Mouse (Mus musculus) left cerebral cortex, postnatal 14 days (tissue): ENCODE measurements around the gene Ctdsp1. TPM values are rescaled to one million over a fixed set of nuclear protein-coding genes. Genes with fewer than 3 reads are reported as not detected.
A peak's percentile ranks its signal among the peaks of the same experiment; 100 is the strongest.

Experiments used
- DNase-seq, 2 experiments: peaks; one replicate each; pipeline ENCODE4 v3.0.0; 2021 to 2022; ENCODE audit warnings: low spot score in 2 of 2, mixed read lengths in 1 of 2
- intact Hi-C: fragments of 180-260 bp; cut with DNase I; formaldehyde crosslinking; loops from one replicate; pipeline ENCODE4 v1.15.1; 2025
- long read RNA-seq, 2 experiments: library from polyadenylated mRNA; stranded (forward); transcript quantifications; one replicate each; pipeline ENCODE4 v2.0.0; 2021
- total RNA-seq, 2 experiments: library from RNA; stranded (reverse); gene quantifications; 2 replicates each; pipeline ENCODE4 v1.2.3; 2021

The Ctdsp1 gene
- 10 to 100 TPM; 17.7 to 25.5 TPM for total RNA-seq
- long read RNA-seq, experiment 1, partial matches to known transcripts: 4 of 4 reads
- long read RNA-seq, experiment 1, other reads (novel, unspliced or antisense): 0 of 4 reads
- long read RNA-seq, experiment 2, partial matches to known transcripts: 4 of 6 reads
- long read RNA-seq, experiment 2, other reads (novel, unspliced or antisense): 0 of 6 reads

GRCm38 (mm10) chr1:74390924-74391748 is at the start of gene Ctdsp1:
Ctdsp1 (plus strand) TSS chr1:74391509.
- intact Hi-C loops: loop anchor here (5.0 kb wide), 1 partner anchor 61 kb away; no protein-coding TSS in a partner anchor
- peak; percentile 95 to 97 for DNase-seq

- no peak for DNase-seq
- intact Hi-C loops: no loop called here
Measured at GRCm38 (mm10) chr1:74341898-74342297, 49.4 kb upstream of the Ctdsp1 start.

DNA sequence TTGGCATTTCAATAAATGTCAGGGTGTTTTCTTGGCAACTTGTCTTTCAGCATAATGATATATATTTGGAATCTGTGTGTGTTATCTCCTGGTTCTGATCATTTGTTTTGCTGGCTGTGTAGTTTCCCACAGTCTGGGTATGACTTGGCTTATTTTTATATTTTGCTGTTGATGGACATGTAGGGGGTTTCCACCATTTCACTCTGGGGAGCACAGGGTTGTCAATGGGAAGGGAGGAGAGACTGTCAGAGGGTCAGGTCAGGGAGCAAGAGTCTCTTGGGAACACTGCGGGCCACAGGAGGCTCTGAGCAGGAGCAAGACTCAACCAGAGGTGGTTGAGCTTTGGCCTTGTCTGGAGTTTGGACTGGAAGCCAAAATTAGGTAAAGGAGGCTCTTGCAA is 49.0 kb upstream of the Ctdsp1 start:
- no peak for DNase-seq
- intact Hi-C loops: no loop called here

- intact Hi-C loops: no loop called here
- no peak for DNase-seq
Measured at GRCm38 (mm10) chr1:74343161-74343560, 48.1 kb upstream of the Ctdsp1 start.

DNA sequence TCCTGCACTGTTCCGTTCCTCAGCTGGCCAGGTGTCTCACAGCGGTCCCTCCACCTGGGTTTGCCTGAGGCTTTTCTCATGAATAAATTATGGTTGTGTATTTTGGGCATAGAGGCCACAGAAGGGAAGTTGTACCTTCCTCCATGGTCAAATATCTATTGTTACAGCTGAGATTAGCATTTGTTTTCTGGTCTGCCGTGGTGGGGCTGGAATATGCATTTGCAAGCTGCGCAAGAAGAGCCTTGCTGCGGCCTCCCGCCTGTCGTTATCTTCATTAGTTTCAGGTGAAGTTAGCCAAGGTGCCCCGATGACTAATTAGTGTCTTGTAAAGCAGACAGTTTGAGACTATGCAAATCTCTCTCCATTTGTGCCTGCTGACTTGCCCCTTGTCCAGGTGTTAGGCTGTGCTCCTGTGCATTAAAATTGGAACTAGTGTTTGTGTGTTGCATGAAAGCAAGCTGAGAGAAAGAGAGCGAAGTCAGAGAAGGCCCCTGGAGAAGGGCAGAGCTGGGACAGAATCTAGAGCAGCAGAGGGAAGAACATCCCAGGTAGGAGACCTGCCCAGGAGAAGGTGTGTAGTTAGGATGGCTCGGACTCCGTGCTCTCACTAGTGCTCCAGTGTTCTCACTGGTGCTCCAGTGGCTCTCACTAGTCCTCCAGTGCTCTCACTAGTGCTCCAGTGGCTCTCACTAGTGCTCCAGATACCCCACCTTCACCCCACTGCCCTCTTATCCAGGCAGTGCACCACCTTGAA is 47.0 kb upstream of the Ctdsp1 start:
- intact Hi-C loops: no loop called here
- DNase-seq: no peak

- intact Hi-C loops: no loop called here
- no peak for DNase-seq
Measured at GRCm38 (mm10) chr1:74351185-74351769, 40.0 kb upstream of the Ctdsp1 start.

DNA sequence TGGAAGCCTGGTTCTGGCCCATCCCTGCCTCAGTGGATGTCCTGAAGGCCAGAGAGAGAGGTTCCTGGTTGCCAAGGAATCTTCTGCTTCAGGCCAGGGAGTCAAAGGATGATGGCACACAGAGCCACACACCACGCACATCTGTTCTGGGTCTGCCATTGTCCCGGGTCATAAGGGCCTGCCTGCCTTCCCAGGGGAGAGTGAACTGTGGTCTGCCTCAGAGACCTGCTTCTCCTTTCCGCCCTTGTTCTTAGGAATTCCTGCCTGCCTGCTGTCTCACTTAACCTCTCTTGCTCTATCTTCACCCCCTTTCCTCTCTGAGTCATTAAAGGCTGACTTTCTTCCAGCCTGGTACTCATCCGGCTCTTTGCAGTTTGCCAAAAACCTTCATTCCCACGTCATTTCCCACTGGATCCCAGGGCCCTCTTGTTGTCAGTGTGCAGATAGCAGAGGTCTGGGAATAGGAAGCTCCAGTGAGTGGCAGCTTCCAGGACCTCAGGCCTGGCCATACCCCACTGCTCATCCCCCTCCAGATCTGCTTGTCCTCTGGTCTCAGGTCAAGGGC is 38.7 kb upstream of the Ctdsp1 start:
- intact Hi-C loops: no loop called here
- no peak for DNase-seq

DNA sequence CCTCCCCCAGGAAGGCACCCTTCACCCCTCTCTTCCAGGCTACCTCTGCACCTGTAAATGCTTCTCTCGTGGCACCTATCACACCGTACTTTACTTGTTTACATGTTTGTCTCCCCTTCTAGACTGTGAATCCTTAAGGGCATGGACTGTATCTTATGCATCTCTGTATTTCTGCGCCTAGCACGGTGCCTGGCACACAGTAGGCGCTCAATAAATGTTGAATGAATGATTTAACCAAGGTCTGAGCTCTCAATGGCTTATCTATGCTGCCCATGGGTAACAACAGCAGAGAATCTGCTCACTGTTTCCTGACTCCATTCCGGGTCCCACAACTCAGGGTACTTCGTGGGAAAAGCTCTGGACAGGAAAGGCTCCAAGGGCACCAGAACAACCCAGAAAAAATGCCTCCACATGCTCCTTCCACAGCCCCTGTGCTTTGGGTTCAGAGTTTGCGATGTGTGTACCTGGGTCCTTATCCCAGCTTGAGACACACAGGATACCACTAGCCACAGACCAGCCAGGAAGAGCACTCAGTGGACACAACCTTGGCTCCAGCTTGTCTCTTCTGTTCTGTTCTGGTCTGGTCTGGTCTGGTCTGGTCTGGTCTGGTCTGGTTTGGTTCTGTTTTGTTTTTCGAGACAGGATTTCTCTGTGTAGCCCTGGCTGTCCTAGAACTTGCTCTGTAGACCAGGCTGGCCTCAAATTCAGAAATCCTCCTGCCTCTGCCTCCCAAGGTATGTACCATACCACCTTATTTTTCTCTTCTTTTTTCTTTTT is 37.7 kb upstream of the Ctdsp1 start:
- intact Hi-C loops: no loop called here

DNA sequence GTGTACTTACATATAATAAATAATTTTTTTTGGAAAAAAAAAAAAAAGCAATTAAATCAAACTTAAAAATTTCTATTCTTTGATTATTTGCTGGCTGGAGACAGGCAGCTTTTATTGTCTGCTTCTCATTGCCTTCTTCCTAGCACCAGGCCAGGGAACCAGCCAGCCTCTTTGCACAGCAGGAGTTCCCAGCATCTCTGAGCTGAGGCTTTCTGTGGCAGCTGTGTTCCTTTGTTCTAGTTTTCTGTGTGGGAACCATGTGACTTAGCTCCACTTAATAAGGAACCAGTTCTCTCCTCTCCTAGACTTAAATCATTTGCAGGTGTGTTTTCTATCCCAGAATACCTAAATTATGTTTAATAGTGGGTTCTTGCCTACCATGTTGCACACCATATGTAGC is 33.8 kb upstream of the Ctdsp1 start:
- no peak for DNase-seq
- intact Hi-C loops: no loop called here

More for the DNA sequence above, 37.7 kb upstream of the Ctdsp1 start:
- DNase-seq: no peak

DNA sequence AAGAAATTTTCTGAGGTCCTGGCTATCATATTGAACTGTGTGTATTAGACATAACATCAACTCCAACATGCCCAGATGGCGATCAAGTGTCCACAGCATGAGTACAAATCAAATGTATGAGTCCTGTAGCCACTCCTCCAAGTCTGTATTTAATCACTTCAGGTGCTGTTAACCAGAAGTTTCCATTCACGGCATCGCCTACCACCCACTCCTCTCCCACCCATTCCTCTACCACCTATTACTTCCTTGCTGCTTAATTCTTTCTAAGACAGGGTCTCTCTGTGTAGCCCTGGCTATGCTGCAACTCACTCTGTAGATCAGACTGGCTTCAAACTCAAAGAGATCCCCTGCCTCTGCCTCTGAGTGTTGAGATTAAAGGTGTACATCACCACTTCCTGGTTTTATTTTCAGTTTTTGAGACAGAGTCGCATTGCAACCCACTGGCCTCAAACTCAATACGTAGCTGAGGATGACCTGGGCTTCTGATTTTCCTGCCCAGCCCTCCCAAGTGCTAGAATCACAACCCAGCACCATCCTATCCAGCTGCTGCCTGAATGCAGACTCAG is 31.3 kb upstream of the Ctdsp1 start:
- DNase-seq: no peak
- intact Hi-C loops: loop anchor here (2.0 to 10.0 kb wide), 2 partner anchors 47 to 155 kb away; no protein-coding TSS in a partner anchor

- peak; percentile 85 to 93 for DNase-seq
- intact Hi-C loops: loop anchor here (10.0 kb wide), 1 partner anchor 157 kb away; no protein-coding TSS in a partner anchor
Measured at GRCm38 (mm10) chr1:74361812-74362211, 29.5 kb upstream of the Ctdsp1 start, which contains the start of gene Catip. Catip (plus strand) TSS chr1:74362108.

GRCm38 (mm10) chr1:74362325-74363229 is 28.7 kb upstream of the Ctdsp1 start:
- DNase-seq: peak in 1 of 2 experiments; percentile 33
- intact Hi-C loops: loop anchor here (10.0 kb wide), 1 partner anchor 158 kb away; no protein-coding TSS in a partner anchor

DNA sequence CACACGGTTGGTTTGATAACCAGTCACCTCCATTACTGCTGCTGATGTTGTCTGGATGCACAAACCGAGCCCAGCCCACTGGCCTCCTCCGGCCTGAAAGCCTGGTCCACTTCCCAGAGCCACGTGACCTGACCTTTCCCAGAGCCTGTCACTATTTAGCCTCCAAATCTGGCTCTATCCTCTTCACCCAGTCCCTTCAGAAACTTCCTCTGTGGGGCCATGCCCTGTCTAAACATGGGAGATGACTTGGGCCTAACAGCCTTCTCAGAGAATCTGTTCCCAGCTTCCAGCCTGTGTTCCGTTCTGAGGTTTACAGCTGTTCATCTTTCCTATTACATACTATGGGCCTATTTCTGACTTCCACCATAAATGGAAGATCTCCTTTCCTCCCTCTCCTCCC is 27.9 kb upstream of the Ctdsp1 start:
- no peak for DNase-seq
- intact Hi-C loops: loop anchor here (10.0 kb wide), 1 partner anchor 159 kb away; no protein-coding TSS in a partner anchor

GRCm38 (mm10) chr1:74364270-74364669 is 27.0 kb upstream of the Ctdsp1 start:
- intact Hi-C loops: loop anchor here (10.0 kb wide), 1 partner anchor 159 kb away; no protein-coding TSS in a partner anchor
- no peak for DNase-seq

DNA sequence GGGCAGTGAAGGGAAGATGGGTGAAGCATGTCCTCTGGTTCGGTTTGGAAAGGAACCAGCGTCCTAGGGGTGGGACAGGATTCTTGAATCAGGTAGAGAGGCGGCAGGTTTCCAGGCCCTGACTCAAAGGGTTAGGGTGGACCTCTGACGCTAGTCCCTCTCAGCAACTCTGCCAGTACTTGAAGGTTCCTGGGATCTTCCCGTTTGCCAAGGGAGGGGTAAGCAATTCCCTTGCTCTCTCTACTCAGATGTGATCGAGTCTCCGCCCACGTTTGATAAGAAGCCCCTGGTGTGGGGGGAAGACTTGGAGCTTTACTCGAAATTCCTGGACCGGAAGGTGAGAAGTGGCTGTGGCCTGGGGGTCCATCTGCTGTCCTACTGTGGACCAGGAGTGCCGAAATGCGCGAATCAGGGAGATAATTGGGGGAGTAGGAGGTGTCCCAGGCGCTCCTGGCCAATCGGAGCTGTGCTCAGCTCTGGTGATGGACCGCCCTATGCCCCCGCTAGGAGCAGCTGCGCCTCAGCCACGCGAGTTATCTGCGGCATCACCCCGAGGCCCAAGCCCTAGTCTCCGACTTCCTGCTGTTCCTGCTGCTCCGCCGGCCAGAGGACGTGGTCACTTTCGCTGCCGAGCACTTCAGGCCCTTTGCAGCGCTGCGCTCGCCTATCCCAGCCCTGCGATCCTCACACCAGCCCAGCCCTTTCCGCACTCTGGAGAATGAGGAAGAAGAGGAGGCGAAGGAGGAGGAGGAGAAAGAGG is 23.2 kb upstream of the Ctdsp1 start:
- DNase-seq: no peak
- intact Hi-C loops: loop anchor here (10.0 kb wide), 1 partner anchor 163 kb away; no protein-coding TSS in a partner anchor

DNA sequence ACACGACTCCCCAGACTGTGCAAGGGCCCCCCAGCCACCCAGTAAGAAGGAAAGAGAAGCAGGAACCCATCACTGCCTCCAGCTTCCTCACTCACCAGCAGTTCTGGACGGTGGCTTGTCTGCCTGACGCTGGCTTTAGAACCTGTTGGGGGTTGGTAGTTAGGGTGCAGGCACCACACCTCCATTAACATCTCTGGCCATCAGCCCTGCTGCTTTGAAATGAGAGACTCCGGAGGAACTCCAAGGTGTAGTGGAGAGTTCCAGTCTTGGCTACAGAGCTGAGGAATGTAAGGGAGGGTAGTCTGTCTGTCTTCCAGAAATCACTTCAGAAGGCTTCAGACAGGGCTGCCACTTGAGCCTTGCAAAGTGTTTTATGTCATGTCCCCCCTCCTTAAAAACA is 21.3 kb upstream of the Ctdsp1 start:
- no peak for DNase-seq
- intact Hi-C loops: no loop called here
